In the genomic region with DNA sequence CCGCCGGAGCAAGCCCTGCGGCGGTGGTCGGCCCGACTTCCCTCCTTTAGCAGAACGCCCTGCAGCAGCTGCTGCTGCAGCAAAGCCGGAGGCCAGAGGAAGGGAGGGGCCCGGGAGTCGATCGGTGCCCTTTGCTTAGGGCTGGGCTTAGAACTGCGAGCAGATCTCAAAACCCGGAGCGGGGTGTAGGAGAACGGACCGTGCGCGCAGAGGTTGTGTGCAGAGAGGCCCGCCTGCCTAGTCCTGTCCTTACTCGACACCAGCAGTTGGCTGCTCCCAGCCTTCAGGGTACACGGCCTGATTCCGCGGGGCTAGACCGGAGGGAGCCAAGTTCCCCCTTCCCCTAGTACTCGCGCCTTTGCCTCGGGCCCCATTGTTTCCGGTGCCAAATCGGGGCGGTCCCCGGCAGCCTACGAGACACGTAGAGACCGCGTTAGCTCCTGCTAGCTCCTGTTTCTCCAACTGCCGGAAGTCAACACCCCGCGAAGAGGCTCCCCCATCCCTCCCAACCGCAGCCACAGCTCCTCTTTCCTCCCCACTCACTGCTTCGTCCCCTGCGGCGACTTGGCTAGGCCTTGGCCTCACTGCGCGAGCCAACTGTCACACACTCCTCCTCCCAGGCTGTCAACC, we compare ENCODE assay signal across 8 mouse cellular contexts. TPM values are rescaled to one million over a fixed set of nuclear protein-coding genes. Genes with fewer than 3 reads are reported as not detected.
DNase-seq lines count a peak whose midpoint lies in the region; ATAC-seq and TF ChIP-seq lines count a peak whose summit lies in the region.

A gene (minus strand): TSS at position 94 of the 630 bp plus-strand sequence.

- peak within 1 kb of the TSS; percentile 97 for H3K27ac ChIP-seq in CH12.LX (ENCODE audit: insufficient read depth, low read depth)
- H3K27ac ChIP-seq in forebrain, embryonic 11.5 days (ENCODE audit: low read depth, low read length): peak within 1 kb of the TSS; percentile 100
- peak within 1 kb of the TSS; percentile 100 for H3K27ac ChIP-seq in heart, embryonic 16.5 days (ENCODE audit: low read length)
- peak within 1 kb of the TSS; percentile 99 for H3K27ac ChIP-seq in liver, embryonic 15.5 days (replicated peaks)
- peak within 1 kb of the TSS; percentile 100 for H3K27ac ChIP-seq in neural tube, embryonic 12.5 days
- H3K27ac ChIP-seq in testis, adult 2 months (ENCODE audit: control insufficient read depth, insufficient read depth, low read depth, low read length): peak within 1 kb of the TSS; percentile 100

- ATAC-seq in forebrain, embryonic 11.5 days (replicated peaks; ENCODE audit: low FRiP score): peak; percentile 93
- peak; percentile 85 for ATAC-seq in heart, embryonic 16.5 days (replicated peaks; ENCODE audit: extremely low read depth, insufficient read depth, low FRiP score)
- peak; percentile 89 for ATAC-seq in liver, embryonic 15.5 days (ENCODE audit: insufficient read depth)
- peak; percentile 94 for ATAC-seq in neural tube, embryonic 12.5 days (ENCODE audit: low FRiP score, low read depth)

- H3K9ac ChIP-seq in CH12.LX (ENCODE audit: insufficient read depth, low read depth): peak within 1 kb of the TSS; percentile 90
- H3K9ac ChIP-seq in forebrain, embryonic 11.5 days (ENCODE audit: low read length): peak within 1 kb of the TSS; percentile 96
- H3K9ac ChIP-seq in heart, embryonic 16.5 days (ENCODE audit: low read length): peak within 1 kb of the TSS; percentile 100
- H3K9ac ChIP-seq in liver, embryonic 15.5 days: peak within 1 kb of the TSS; percentile 90
- peak within 1 kb of the TSS; percentile 92 for H3K9ac ChIP-seq in neural tube, embryonic 12.5 days

- TF ChIP-seq EP300 in CH12.LX (IDR thresholded peaks at IDR 0.05; ENCODE audit: low read length): peak; percentile 45; the same call in 1 of the 2 replicates

- no peaks in the 10 kb centered on the region for H3K36me3 ChIP-seq in CH12.LX (replicated peaks in 1 of 2; ENCODE audit: control insufficient read depth in 1 of 2, insufficient read depth in 1 of 2, low read length in 1 of 2)
- H3K36me3 ChIP-seq in forebrain, embryonic 11.5 days (ENCODE audit: control insufficient read depth, insufficient read depth, low read length): no peaks in the 10 kb centered on the region
- H3K36me3 ChIP-seq in heart, embryonic 16.5 days (ENCODE audit: control insufficient read depth, insufficient read depth): no peaks in the 10 kb centered on the region
- H3K36me3 ChIP-seq in liver, embryonic 15.5 days (replicated peaks): no peaks in the 10 kb centered on the region
- H3K36me3 ChIP-seq in neural tube, embryonic 12.5 days: no peaks in the 10 kb centered on the region
- no peaks in the 10 kb centered on the region for H3K36me3 ChIP-seq in testis, adult 2 months (ENCODE audit: control insufficient read depth, insufficient read depth, low read length)

- H3K79me2 ChIP-seq in CH12.LX (replicated peaks; ENCODE audit: control insufficient read depth, extremely low read depth, insufficient read depth, poor library complexity, severe bottlenecking): peaks cover 30% of the 10 kb centered on the region

- in situ Hi-C loops in CH12.LX (cut with MboI; ENCODE audit: low pct_ligation_motif_present, low pct_unique_long_range_greater_than_20kb, low sequenced_read_pairs): no loop called here

- TF ChIP-seq POLR2A in CH12.LX (IDR thresholded peaks at IDR 0.05; ENCODE audit: low read depth, low read length): peak; percentile 74
- peak; percentile 56 for TF ChIP-seq POLR2A in testis, adult 2 months (IDR thresholded peaks at IDR 0.05; ENCODE audit: control insufficient read depth, low read depth, low read length)

- peak within 1 kb of the TSS; percentile 93 to 96 (median 93) for H3K4me3 ChIP-seq in CH12.LX (replicated peaks in 1 of 3; ENCODE audit: low read depth in 2 of 3, low read length in 2 of 3, poor library complexity in 1 of 3)
- peak within 1 kb of the TSS; percentile 72 for H3K4me3 ChIP-seq in forebrain, embryonic 11.5 days (ENCODE audit: low read depth, low read length)
- peak within 1 kb of the TSS; percentile 97 for H3K4me3 ChIP-seq in heart, embryonic 16.5 days (ENCODE audit: low read length)
- peak within 1 kb of the TSS; percentile 89 for H3K4me3 ChIP-seq in liver, embryonic 15.5 days (replicated peaks)
- peak within 1 kb of the TSS; percentile 87 for H3K4me3 ChIP-seq in neural tube, embryonic 12.5 days
- peak within 1 kb of the TSS; percentile 96 for H3K4me3 ChIP-seq in testis, adult 2 months (ENCODE audit: control insufficient read depth, low read depth, low read length)

- dilution Hi-C loops in CH12.LX (cut with MboI; ENCODE audit: extremely low pct_ligation_motif_present, extremely low pct_unique_long_range_greater_than_20kb, low sequenced_read_pairs): no loop called here

- TF ChIP-seq CTCF in CH12.LX (conservative IDR thresholded peaks at IDR 0.05 in 1 of 2, IDR thresholded peaks at IDR 0.05 in 1 of 2; ENCODE audit: low read depth in 2 of 2, low read length in 2 of 2): no peak
- TF ChIP-seq CTCF in testis, adult 2 months (IDR thresholded peaks at IDR 0.05; ENCODE audit: control insufficient read depth, insufficient read depth, insufficient replicate concordance, low read depth, low read length): no peak

- TF ChIP-seq RAD21 in CH12.LX (IDR thresholded peaks at IDR 0.05; ENCODE audit: low read depth, low read length): no peak

- WGBS in forebrain, embryonic 11.5 days: under 1% methylated on average over 43 of the region's 44 CpGs
- WGBS in heart, embryonic 16.5 days: under 1% methylated on average over 44 of the region's 44 CpGs
- WGBS in liver, embryonic 15.5 days (ENCODE audit: insufficient replicate concordance): under 1% methylated on average over 44 of the region's 44 CpGs
- WGBS in neural tube, embryonic 12.5 days: under 1% methylated on average over 44 of the region's 44 CpGs

- peak within 1 kb of the TSS; percentile 91 for H3K4me2 ChIP-seq in CH12.LX (ENCODE audit: insufficient read depth, low read depth, poor library complexity, severe bottlenecking)
- peak within 1 kb of the TSS; percentile 77 for H3K4me2 ChIP-seq in forebrain, embryonic 11.5 days (ENCODE audit: low read depth, low read length, severe bottlenecking)
- H3K4me2 ChIP-seq in heart, embryonic 16.5 days (ENCODE audit: low read depth, low read length): peak within 1 kb of the TSS; percentile 82
- H3K4me2 ChIP-seq in liver, embryonic 15.5 days: peak within 1 kb of the TSS; percentile 94
- peak within 1 kb of the TSS; percentile 65 for H3K4me2 ChIP-seq in neural tube, embryonic 12.5 days (replicated peaks)

- DNase-seq in CH12.LX (ENCODE audit: extremely low read depth): peak; percentile 94
- DNase-seq in c-Kit-positive CD71-positive TER-119-negative erythroid progenitor cells, embryonic 14.5 days (ENCODE audit: low read depth): peak; percentile 84
- peak; percentile 94 for DNase-seq in forebrain, embryonic 11.5 days (ENCODE audit: low spot score)
- peak; percentile 93 to 95 for DNase-seq in kidney, postnatal 36 days

- H3K27me3 ChIP-seq in CH12.LX (replicated peaks): no peaks in the 10 kb centered on the region
- H3K27me3 ChIP-seq in forebrain, embryonic 11.5 days (ENCODE audit: control insufficient read depth, insufficient read depth, low read length): no peaks in the 10 kb centered on the region
- H3K27me3 ChIP-seq in heart, embryonic 16.5 days (ENCODE audit: control insufficient read depth, insufficient read depth, low read length): no peaks in the 10 kb centered on the region
- H3K27me3 ChIP-seq in liver, embryonic 15.5 days: no peaks in the 10 kb centered on the region
- H3K27me3 ChIP-seq in neural tube, embryonic 12.5 days (replicated peaks): no peaks in the 10 kb centered on the region
- H3K27me3 ChIP-seq in testis, adult 2 months (ENCODE audit: control insufficient read depth, insufficient read depth, low read length): no peaks in the 10 kb centered on the region

- H3K4me1 ChIP-seq in CH12.LX (ENCODE audit: control insufficient read depth in 1 of 2, insufficient read depth in 2 of 2): peaks cover 0 to 11% of the 10 kb centered on the region in 2 experiments; a peak in 1 of 4 replicates
- peaks cover 3% of the 10 kb centered on the region; the same call in 1 of the 2 replicates for H3K4me1 ChIP-seq in forebrain, embryonic 11.5 days (replicated peaks; ENCODE audit: control insufficient read depth, insufficient read depth, low read length)
- H3K4me1 ChIP-seq in heart, embryonic 16.5 days (ENCODE audit: control insufficient read depth, insufficient read depth, low read length): peaks cover 21% of the 10 kb centered on the region
- H3K4me1 ChIP-seq in liver, embryonic 15.5 days (replicated peaks): peaks cover 27% of the 10 kb centered on the region
- H3K4me1 ChIP-seq in neural tube, embryonic 12.5 days: peaks cover 11% of the 10 kb centered on the region
- H3K4me1 ChIP-seq in testis, adult 2 months (ENCODE audit: control insufficient read depth, insufficient read depth, low read length): peaks cover 4% of the 10 kb centered on the region; the same call in 1 of the 2 replicates

- peaks cover 2% of the 10 kb centered on the region for H3K9me3 ChIP-seq in CH12.LX (replicated peaks; ENCODE audit: low read length)
- H3K9me3 ChIP-seq in forebrain, embryonic 11.5 days (ENCODE audit: control insufficient read depth, low read length): no peaks in the 10 kb centered on the region
- H3K9me3 ChIP-seq in heart, embryonic 16.5 days (replicated peaks; ENCODE audit: control insufficient read depth, low read length): no peaks in the 10 kb centered on the region
- no peaks in the 10 kb centered on the region for H3K9me3 ChIP-seq in liver, embryonic 15.5 days (replicated peaks)
- H3K9me3 ChIP-seq in neural tube, embryonic 12.5 days: no peaks in the 10 kb centered on the region

TF ChIP-seq in CH12.LX, 34 proteins besides CTCF, POLR2A, EP300 and RAD21 (continues in another document):
- TF ChIP-seq TCF12 (IDR thresholded peaks at IDR 0.05; ENCODE audit: low read depth, low read length): peak; percentile 90
- TF ChIP-seq ETS1 (conservative IDR thresholded peaks at IDR 0.05; ENCODE audit: low read depth, low read length): peak; percentile 81
- TF ChIP-seq CHD1 (IDR thresholded peaks at IDR 0.05; ENCODE audit: low read depth, low read length): no peak; the same call in 1 of the 2 replicates
- peak; percentile 69; the same call in 1 of the 2 replicates for TF ChIP-seq KAT2A (IDR thresholded peaks at IDR 0.05; ENCODE audit: insufficient replicate concordance, low read length)
- TF ChIP-seq UBTF (IDR thresholded peaks at IDR 0.05; ENCODE audit: low read depth, low read length): no peak
- peak; percentile 72 for TF ChIP-seq CHD2 (IDR thresholded peaks at IDR 0.05; ENCODE audit: low read length)
- no peak for TF ChIP-seq USF1 (IDR thresholded peaks at IDR 0.05; ENCODE audit: low read depth, low read length)

RNA-seq across cellular contexts. Expression of the gene that starts here (rescaled TPM):
- total RNA-seq in CH12.LX (2012; rRNA removed) (34.6 and 36.5 TPM in 2 replicates), CH12.LX (2014; rRNA removed) (33.6 and 36.6 TPM in 2 replicates)
- 19.1 and 40.8 TPM in 2 replicates for polyA plus RNA-seq in CH12.LX (2012; ENCODE audit: insufficient read length, low read depth)
- 7.0 and 8.5 TPM in 2 replicates for polyA plus RNA-seq in forebrain, embryonic 11.5 days (2014; fragmentation: Nextera tagmentation; extraction: Ambion mirVana)
- 12.7 and 12.9 TPM in 2 replicates for polyA plus RNA-seq in heart, embryonic 16.5 days (2015; fragmentation: Nextera tagmentation; extraction: Ambion mirVana)
- 2.8 and 2.9 TPM in 2 replicates for polyA plus RNA-seq in liver, embryonic 15.5 days (2015; fragmentation: Nextera tagmentation; extraction: Ambion mirVana)
- polyA plus RNA-seq in neural tube, embryonic 12.5 days (2016; fragmentation: Nextera tagmentation; extraction: Ambion mirVana): 9.4 and 9.9 TPM in 2 replicates
- polyA plus RNA-seq in testis, adult 2 months (2012; rRNA removed): 2.6 and 3.5 TPM in 2 replicates

Comparison
In these comparisons a context has a peak if more than half of its experiments do, and no peak if none do; other contexts are left out.
1. Peak in every context shown above with its lines: DNase-seq, ATAC-seq, H3K4me3 ChIP-seq and H3K27ac ChIP-seq.